Mouse (Mus musculus) T-helper 1 cell (primary cell): ENCODE results near the gene Abhd18.
"Not testable (repeated sequence)": the region's sequence is repeated elsewhere in the genome, so short reads cannot be mapped to it uniquely, and the experiment has no call there.

Experiments
- in situ Hi-C: fragments of 300-600 bp; cut with MboI, MseI; formaldehyde crosslinking; loops from one replicate; pipeline ENCODE4 v1.15.1; 2025; ENCODE audit warnings: high pct_unique_total_duplicates

The Abhd18 gene

GRCm38 (mm10) chr3:40846957-40847017 lies at the start of gene Abhd18:
Gene Abhd18, plus strand, starts transcription at chr3:40846970.
- in situ Hi-C loops = not testable (repeated sequence)

- in situ Hi-C loops = no loop called here
Measured at GRCm38 (mm10) chr3:40798054-40798453, 48.7 kb upstream of the Abhd18 start.

GRCm38 (mm10) chr3:40798500-40798899 lies 48.3 kb upstream of the Abhd18 start:
- in situ Hi-C loops = no loop called here

GRCm38 (mm10) chr3:40799530-40800372 lies 47.0 kb upstream of the Abhd18 start, which contains the start of gene Plk4:
Gene Plk4, plus strand, starts transcription at chr3:40800019.
- in situ Hi-C loops = no loop called here

- in situ Hi-C loops = no loop called here
Measured at GRCm38 (mm10) chr3:40800373-40800823, 46.4 kb upstream of the Abhd18 start.

GRCm38 (mm10) chr3:40806871-40807270 lies 39.9 kb upstream of the Abhd18 start:
- in situ Hi-C loops = no loop called here

- in situ Hi-C loops = no loop called here
Measured at GRCm38 (mm10) chr3:40808686-40809085, 38.1 kb upstream of the Abhd18 start.

- in situ Hi-C loops = no loop called here
Measured at GRCm38 (mm10) chr3:40809894-40810293, 36.9 kb upstream of the Abhd18 start.

- in situ Hi-C loops = no loop called here
Measured at GRCm38 (mm10) chr3:40813275-40813674, 33.5 kb upstream of the Abhd18 start.

- in situ Hi-C loops = not testable (repeated sequence)
Measured at GRCm38 (mm10) chr3:40845521-40845920, 1.2 kb upstream of the Abhd18 start.

- in situ Hi-C loops = not testable (repeated sequence)
Measured at GRCm38 (mm10) chr3:40846473-40846956, 255 bp upstream of the Abhd18 start, which contains the start of gene Mfsd8. Gene Mfsd8, minus strand, starts transcription at chr3:40846886.

- in situ Hi-C loops = not testable (repeated sequence)
Measured at GRCm38 (mm10) chr3:40847018-40847417, 248 bp downstream of the Abhd18 start.

GRCm38 (mm10) chr3:40847936-40848335 lies 1.2 kb downstream of the Abhd18 start:
- in situ Hi-C loops = not testable (repeated sequence)

- in situ Hi-C loops = loop anchor here (5.0 kb wide), 1 partner anchor 44 kb away; no protein-coding TSS in a partner anchor
Measured at GRCm38 (mm10) chr3:40853123-40853738, 6.5 kb downstream of the Abhd18 start.

- in situ Hi-C loops = loop anchor here (25.0 kb wide), 1 partner anchor 357 kb away; the partner anchor contains the start of gene Intu
Measured at GRCm38 (mm10) chr3:40893816-40894258, 47.1 kb downstream of the Abhd18 start.

- in situ Hi-C loops = loop anchor here (25.0 kb wide), 1 partner anchor 357 kb away; the partner anchor contains the start of gene Intu
Measured at GRCm38 (mm10) chr3:40894336-40894735, 47.6 kb downstream of the Abhd18 start.

- in situ Hi-C loops = not testable (repeated sequence)
Measured at GRCm38 (mm10) chr3:40902443-40902842, 55.7 kb downstream of the Abhd18 start, which contains the start of gene 1700034I23Rik. Gene 1700034I23Rik, minus strand, starts transcription at chr3:40902543.

- in situ Hi-C loops = no loop called here
Measured at GRCm38 (mm10) chr3:40938189-40938588, 91.4 kb downstream of the Abhd18 start.

- in situ Hi-C loops = no loop called here
Measured at GRCm38 (mm10) chr3:40938592-40938991, 91.8 kb downstream of the Abhd18 start.

- in situ Hi-C loops = no loop called here
Measured at GRCm38 (mm10) chr3:40939019-40939418, 92.2 kb downstream of the Abhd18 start.

GRCm38 (mm10) chr3:40949170-40949902 lies 102.6 kb downstream of the Abhd18 start, which contains the start of gene Larp1b:
Gene Larp1b, plus strand, starts transcription at chr3:40949828.
- in situ Hi-C loops = no loop called here
